Mouse (Mus musculus): ENCODE measurements at regions not wholly inside any gene's neighbourhood (a gene's known extent, or its start where the extent isn't known, plus 50 kb on each side); places are given as distances from the start of the nearest gene placed in this dataset.

DNA sequence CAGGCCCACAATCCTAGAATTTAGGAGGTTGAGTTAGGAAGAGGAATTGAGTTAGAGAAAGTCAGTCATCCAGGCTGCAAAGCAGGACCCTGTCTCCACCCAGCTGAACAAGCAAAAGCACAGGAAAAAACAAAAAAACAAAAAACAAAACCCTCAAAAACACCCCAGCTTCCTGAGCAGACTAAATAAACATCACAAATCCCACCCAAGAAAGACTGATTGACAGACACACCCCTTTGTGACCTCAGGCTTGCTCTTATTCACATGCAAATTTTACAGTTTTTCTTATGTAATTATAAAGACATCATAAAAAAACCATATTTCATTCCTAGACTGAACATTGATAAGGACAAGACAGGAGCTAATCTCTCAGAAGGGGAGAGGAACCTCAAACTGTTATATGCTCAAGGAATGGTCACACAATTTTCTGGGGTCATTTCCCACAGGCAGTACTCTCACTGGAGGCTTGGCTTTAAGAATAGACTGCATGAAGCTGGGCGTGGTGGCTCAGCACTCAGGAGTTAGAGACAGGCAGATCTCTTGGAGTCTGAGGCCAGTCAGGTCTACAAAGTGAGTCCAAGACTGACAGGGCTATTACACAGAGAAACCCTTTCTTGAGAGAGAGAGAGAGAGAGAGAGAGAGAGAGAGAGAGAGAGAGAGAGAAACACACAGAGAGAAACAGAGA lies 73.8 kb upstream of the Marcks start:
- no peak for DNase-seq

DNA sequence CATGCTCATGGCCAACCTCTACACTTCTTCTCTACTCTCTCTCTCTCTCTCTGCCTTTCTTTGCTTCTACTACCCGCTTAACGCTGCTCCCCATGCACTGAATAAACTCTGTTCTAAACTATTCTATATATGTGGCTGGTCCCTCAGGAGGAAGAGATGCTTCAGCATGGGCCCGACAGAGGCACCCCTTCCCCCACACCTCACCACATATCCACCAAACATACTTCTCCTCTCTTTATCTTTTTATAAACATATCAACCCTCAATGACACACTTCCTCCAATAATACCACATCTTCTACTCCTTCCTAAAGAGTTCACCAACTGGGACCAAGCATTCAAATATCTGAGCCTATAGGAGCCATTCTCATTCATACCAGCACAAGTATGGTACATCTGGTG lies 72.6 kb upstream of the Marcks start:
- DNase-seq: no peak

DNA sequence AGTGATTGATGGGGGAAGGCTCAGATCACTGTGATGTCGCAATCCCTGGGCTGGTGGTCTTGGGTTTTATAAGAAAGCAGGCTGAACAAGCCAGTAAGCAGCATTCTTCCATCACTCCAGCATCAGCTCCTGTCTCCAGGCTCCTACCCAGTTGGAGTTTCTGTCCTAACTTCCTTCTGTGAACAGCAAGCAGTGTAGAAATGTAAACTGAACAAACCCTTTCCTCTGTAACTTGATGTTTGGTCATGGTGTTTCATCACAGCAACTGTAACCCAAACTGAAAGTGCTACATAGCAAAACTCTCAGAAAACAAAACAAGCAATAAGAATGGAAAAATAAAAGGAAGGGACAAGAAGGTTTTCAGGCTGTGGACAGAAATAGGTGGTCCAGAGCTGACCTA lies 71.5 kb upstream of the Marcks start:
- DNase-seq: no peak

DNA sequence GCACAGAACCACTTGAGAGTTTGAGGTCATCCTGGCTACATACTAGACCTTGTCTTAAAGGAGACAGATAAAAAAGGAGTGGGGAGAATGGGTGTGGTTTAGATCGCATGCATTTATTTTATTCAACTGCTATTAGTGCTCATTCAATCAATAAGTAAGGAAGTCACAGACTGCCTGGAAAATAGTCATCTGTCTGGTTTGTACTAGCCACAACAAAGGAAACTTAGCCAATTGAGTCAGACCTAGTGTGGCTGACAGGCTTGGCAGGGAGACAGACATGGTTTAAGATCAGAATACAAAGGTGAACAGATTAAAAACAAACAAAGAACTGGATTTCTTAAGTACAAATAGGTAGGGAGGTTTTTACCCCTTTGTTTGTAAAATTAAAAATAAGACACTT lies 68.3 kb upstream of the Marcks start:
- DNase-seq: no peak

- DNase-seq: no peak
These were observed 67.8 kb upstream of the Marcks start for GRCm38 (mm10) chr10:37206546-37206945.

DNA sequence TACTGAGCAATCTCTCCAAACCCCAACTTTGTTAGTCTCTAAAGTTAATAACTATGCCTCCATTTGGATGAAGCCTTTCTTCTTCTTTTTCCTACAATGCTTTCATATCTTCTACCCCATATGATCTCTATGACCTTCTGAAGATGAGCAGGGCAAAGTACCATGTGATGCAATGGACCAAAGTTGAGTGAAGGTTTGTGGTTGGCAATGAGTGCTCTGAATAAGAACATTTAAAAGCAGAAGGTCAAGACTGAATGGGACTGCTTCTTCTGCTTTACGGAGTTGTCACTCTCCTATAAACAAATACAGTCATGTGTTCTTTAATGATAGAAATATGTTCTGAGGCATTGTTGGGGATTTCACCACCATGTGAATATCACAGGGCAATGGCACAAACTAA lies 65.0 kb upstream of the Marcks start:
- DNase-seq: no peak

- DNase-seq: no peak
These were observed 56.2 kb upstream of the Marcks start for GRCm38 (mm10) chr10:37194798-37195453.

DNA sequence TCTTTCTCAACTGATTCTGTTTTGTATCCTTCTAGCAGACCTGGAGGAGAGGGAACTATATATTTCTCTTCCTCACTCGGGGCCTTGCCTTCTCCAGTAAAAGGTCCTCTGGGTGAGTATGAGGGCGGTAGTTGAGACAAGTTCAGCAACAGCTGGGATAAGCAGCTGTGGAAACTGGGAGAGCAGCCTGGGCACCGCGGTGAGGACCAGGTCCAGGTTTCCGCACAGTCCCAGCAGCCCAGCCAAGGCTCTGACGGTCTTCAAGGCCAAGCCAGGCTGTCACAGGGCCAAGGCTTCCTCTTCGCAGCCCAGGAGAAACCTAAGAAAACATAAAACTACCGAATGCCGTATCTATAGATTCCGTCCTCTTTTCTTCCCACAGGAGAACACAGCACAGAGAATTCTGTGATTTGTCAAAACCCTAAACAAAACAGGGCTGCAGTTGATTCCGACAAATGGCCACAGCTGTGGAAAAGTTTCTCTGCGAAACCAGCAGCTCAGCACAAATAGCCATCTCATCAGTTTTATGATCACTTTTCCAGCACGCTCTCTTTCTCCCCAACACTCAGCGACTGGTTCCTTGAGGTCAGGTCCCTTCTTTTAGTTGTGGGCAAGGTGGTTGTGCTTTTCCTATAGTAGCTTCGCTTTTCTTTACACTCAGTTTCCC lies 55.5 kb upstream of the Marcks start:
- peak; percentile 31 for DNase-seq

GRCm38 (mm10) chr10:37192661-37193060 lies 53.9 kb upstream of the Marcks start:
- no peak for DNase-seq

DNA sequence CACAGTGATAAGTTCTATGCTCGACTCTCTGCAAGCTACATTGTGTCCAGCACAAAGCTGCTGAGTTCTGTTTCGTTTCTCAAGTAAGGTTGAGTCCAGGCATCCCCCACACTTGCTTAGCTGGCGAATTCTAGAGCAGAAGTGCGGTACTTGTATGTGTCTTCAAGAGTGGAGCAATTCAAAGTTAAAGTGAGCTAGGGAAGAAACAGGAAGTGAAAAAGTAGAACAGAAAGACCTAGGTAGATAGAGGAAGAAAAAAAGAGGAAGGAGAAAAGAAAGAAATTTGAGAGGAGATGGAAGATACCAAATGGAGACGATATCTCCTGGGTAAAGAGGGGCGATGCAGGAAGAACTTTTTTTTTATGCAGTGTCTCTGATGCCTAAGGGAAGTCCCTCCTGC lies 51.4 kb upstream of the Marcks start:
- no peak for DNase-seq

Small RNAs in the stretch of these regions (microRNA-seq; reads per million reads assigned to microRNA genes)
- gene Gm24710: 0 reads per million in 2 experiments
